Mouse (Mus musculus) liver, embryonic 13.5 days (tissue): ENCODE measurements around the gene Lgals1. TPM values are rescaled to one million over a fixed set of nuclear protein-coding genes. Genes with fewer than 3 reads are reported as not detected.
"Not testable (repeated sequence)": the region's sequence is repeated elsewhere in the genome, so short reads cannot be mapped to it uniquely, and the experiment has no call there.

Experiments
- ATAC-seq: fragments of 200-750 bp; cut with Nextera tagmentation; 2 replicates; pipeline ENCODE4 v1.8.0; 2017; ENCODE audit warnings: low read depth, mild to moderate bottlenecking, moderate number of reproducible peaks, moderate library complexity
- DNase-seq: peaks from one replicate; pipeline ENCODE4 v3.0.0; 2022
- H3K27ac ChIP-seq: fragments of 300-500 bp; sonication (generic); 2 replicates; pipeline ENCODE4 v1.5.1; 2015; ENCODE audit warnings: moderate library complexity, mild to moderate bottlenecking, inconsistent platforms
- H3K27me3 ChIP-seq: fragments of 300-500 bp; sonication (generic); 2 replicates; pipeline ENCODE4 v1.6.1; 2015; ENCODE audit warnings: mild to moderate bottlenecking, inconsistent platforms
- H3K36me3 ChIP-seq: fragments of 300-500 bp; sonication (generic); 2 replicates; pipeline ENCODE4 v1.6.1; 2015; ENCODE audit warnings: mild to moderate bottlenecking, inconsistent platforms
- H3K4me1 ChIP-seq: fragments of 300-500 bp; sonication (generic); replicated peaks from 2 replicates; pipeline ENCODE4 v1.6.1; 2015; ENCODE audit warnings: inconsistent platforms
- H3K4me2 ChIP-seq: fragments of 300-500 bp; sonication (generic); 2 replicates; pipeline ENCODE4 v1.6.1; 2015; ENCODE audit warnings: inconsistent platforms, mild to moderate bottlenecking, moderate library complexity
- H3K4me3 ChIP-seq: fragments of 300-500 bp; sonication (generic); replicated peaks from 2 replicates; pipeline ENCODE4 v1.5.1; 2015; ENCODE audit warnings: mild to moderate bottlenecking, inconsistent platforms
- H3K9ac ChIP-seq: fragments of 300-500 bp; sonication (generic); 2 replicates; pipeline ENCODE4 v1.6.1; 2015; ENCODE audit warnings: mild to moderate bottlenecking, inconsistent platforms
- H3K9me3 ChIP-seq: fragments of 300-500 bp; sonication (generic); replicated peaks from 2 replicates; pipeline ENCODE4 v1.6.1; 2016; ENCODE audit warnings: inconsistent platforms
- WGBS: fragments of 180-500 bp; shearing (Covaris S2); methylation state at CpG from one replicate; pipeline ENCODE4 v1.1.7; 2015; ENCODE audit not compliant: insufficient replicate concordance; 5-methylcytosine and 5-hydroxymethylcytosine counted together
- polyA plus RNA-seq: library from polyadenylated mRNA; unstranded; fragments of >200 nt; fragmentation: Nextera tagmentation; extraction: Ambion mirVana; gene quantifications from 2 replicates; pipeline ENCODE4 v1.2.1, GENCODE M21; 2015

The Lgals1 gene
- polyA plus RNA-seq: 683 and 710 TPM in 2 replicates

GRCm38 (mm10) chr15:78926021-78926919 lies at the start of gene Lgals1:
Gene Lgals1, plus strand, starts transcription at chr15:78926725.
- Histone ChIP-seq H3K36me3 (peaks cover 13% of the 10 kb centered on the region), H3K9ac (peak within 1 kb of the TSS; percentile 78), H3K27ac (peak within 1 kb of the TSS; percentile 99), H3K4me3 (peak within 1 kb of the TSS; percentile 67), H3K4me2 (peak within 1 kb of the TSS; percentile 95), H3K9me3 (no peaks in the 10 kb centered on the region), H3K4me1 (peaks cover 93% of the 10 kb centered on the region), H3K27me3 (no peaks in the 10 kb centered on the region)
- peak; percentile 47 for ATAC-seq
- DNase-seq: peak; percentile 81
- WGBS: 8% methylated on average over 20 of the region's 20 CpGs

- WGBS: 1% methylated on average over 94 of the region's 95 CpGs
- H3K9me3 ChIP-seq: no peaks in the 10 kb centered on the region
- H3K4me2 ChIP-seq: peak within 1 kb of the TSS; percentile 87
- ATAC-seq: peak; percentile 86
- peaks cover 28% of the 10 kb centered on the region for H3K36me3 ChIP-seq
- H3K27ac ChIP-seq: peak within 1 kb of the TSS; percentile 96
- peak within 1 kb of the TSS; percentile 93 for H3K9ac ChIP-seq
- H3K27me3 ChIP-seq: no peaks in the 10 kb centered on the region
- peak; percentile 85 for DNase-seq
- H3K4me3 ChIP-seq: peak within 1 kb of the TSS; percentile 91
- peaks cover 50% of the 10 kb centered on the region for H3K4me1 ChIP-seq
Measured at GRCm38 (mm10) chr15:78876991-78877809, 49.3 kb upstream of the Lgals1 start, which contains the start of gene Gga1. Gene Gga1, plus strand, starts transcription at chr15:78877190.

DNA sequence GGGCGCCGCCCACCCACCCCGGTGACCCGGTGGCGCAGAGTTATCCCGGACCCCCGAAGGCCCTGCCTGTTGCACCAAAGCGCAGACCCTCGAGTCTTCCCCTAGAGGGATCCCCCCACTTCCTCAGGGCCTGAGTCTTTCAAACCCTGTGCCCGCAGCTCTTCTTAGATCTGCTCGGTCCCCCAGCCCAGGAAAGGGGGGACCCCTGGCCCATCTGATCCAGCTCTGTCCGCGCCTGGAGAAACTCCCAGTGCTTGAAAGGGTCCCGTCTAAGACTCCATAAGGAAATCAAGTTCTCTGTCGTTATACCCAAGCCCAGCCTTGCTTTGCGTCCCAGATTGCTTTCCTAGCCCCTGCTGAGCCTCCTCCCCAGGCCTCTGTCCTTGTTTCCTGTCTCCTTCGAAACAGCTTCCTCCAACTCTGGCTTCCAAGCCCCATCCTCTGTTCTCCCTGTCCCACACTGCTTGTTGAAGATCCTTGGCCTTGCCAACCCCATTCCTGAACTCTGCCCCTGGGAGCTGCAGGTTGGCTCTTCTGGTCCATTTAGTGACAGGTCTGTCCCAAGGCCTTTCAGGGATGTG lies 48.6 kb upstream of the Lgals1 start:
- peak overlapping the region; percentile 96 for H3K27ac ChIP-seq
- peak overlapping the region; percentile 87 for H3K4me2 ChIP-seq
- DNase-seq: no peak
- H3K4me1 ChIP-seq: peaks cover 53% of the 10 kb centered on the region
- peak overlapping the region; percentile 91 for H3K4me3 ChIP-seq
- H3K9me3 ChIP-seq: no peaks in the 10 kb centered on the region
- no peak; the same call in 1 of the 2 replicates for ATAC-seq
- H3K36me3 ChIP-seq: peaks cover 35% of the 10 kb centered on the region
- no peaks in the 10 kb centered on the region for H3K27me3 ChIP-seq
- peak overlapping the region; percentile 93 for H3K9ac ChIP-seq
- 1% methylated on average over 17 of the region's 17 CpGs for WGBS

GRCm38 (mm10) chr15:78878792-78879516 lies 47.6 kb upstream of the Lgals1 start:
- DNase-seq, ATAC-seq, H3K27me3 ChIP-seq, H3K9me3 ChIP-seq: not testable (repeated sequence)
- Histone ChIP-seq H3K4me3 (peak overlapping the region; percentile 91; the same call in 1 of the 2 replicates), H3K4me2 (peak overlapping the region; percentile 87), H3K36me3 (peaks cover 46% of the 10 kb centered on the region), H3K27ac (peak overlapping the region; percentile 96), H3K4me1 (peaks cover 62% of the 10 kb centered on the region), H3K9ac (peak overlapping the region; percentile 33)
- 24% methylated on average over 7 of the region's 7 CpGs for WGBS

DNA sequence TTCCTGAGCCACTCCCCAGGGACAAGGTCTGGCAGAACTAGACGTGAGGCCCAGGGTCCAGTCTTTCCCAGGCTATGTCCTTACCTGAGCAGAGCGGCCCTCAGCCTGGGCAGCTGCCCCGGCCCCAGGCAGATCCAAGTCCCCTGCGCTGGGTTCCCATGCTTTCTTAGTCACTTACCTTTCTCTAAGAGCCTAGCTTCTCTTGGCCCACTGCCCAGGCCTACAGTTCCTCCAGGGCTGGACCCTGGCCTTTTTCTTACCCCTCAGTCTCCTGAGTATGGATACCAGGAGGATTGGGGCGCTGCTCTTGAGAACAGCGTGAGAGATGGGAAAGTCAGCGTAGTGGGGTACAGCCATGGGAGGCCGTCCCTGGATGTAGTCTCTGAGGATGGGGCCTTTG lies 46.1 kb upstream of the Lgals1 start:
- H3K4me3 ChIP-seq: no peak overlapping the region
- no peak overlapping the region for H3K27ac ChIP-seq
- 87% methylated on average over 8 of the region's 8 CpGs for WGBS
- peaks cover 54% of the 10 kb centered on the region for H3K4me1 ChIP-seq
- no peak overlapping the region for H3K4me2 ChIP-seq
- ATAC-seq: no peak
- DNase-seq: no peak
- H3K9me3 ChIP-seq: no peaks in the 10 kb centered on the region
- H3K36me3 ChIP-seq: peaks cover 59% of the 10 kb centered on the region
- no peaks in the 10 kb centered on the region for H3K27me3 ChIP-seq
- H3K9ac ChIP-seq: no peak overlapping the region

DNA sequence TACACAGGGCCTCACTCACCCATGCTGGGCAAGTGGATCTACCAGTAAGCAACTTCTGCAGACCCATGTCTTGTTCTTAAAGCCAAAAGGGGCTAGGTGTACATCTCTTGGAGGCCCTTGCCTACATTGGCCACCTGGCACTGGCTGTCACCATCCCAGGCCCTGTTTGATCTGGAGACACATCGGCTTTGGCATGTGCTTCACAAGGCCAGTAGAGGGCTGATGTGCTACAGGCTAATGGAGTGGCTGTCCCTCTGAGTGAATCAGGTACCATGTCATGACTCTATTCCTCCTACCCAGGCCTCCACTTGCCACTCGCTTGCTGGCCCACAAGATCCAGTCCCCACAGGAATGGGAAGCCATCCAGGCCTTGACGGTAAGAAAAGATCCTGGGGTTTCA lies 44.7 kb upstream of the Lgals1 start:
- Histone ChIP-seq H3K27me3 (no peaks in the 10 kb centered on the region), H3K27ac (no peak overlapping the region; the same call in 1 of the 2 replicates), H3K4me2 (no peak overlapping the region), H3K9ac (no peak overlapping the region), H3K36me3 (peaks cover 72% of the 10 kb centered on the region), H3K4me1 (peaks cover 41% of the 10 kb centered on the region), H3K4me3 (no peak overlapping the region), H3K9me3 (no peaks in the 10 kb centered on the region)
- whole genome bisulfite sequencing: 79% methylated on average over 3 of the region's 3 CpGs
- DNase-seq (no peak), ATAC-seq (no peak)

- WGBS: 30% methylated on average over 13 of the region's 13 CpGs
- H3K4me2 ChIP-seq: peak overlapping the region; percentile 32; the same call in 1 of the 2 replicates
- DNase-seq (no peak), ATAC-seq (peak; percentile 70)
- no peaks in the 10 kb centered on the region for H3K9me3 ChIP-seq
- peak overlapping the region; percentile 55; the same call in 1 of the 2 replicates for H3K27ac ChIP-seq
- H3K9ac ChIP-seq: peak overlapping the region; percentile 56
- H3K4me3 ChIP-seq: no peak overlapping the region
- H3K27me3 ChIP-seq: no peaks in the 10 kb centered on the region
- H3K4me1 ChIP-seq: peaks cover 62% of the 10 kb centered on the region
- peaks cover 91% of the 10 kb centered on the region for H3K36me3 ChIP-seq
Measured at GRCm38 (mm10) chr15:78889401-78889853, 37.1 kb upstream of the Lgals1 start.

- H3K9ac ChIP-seq: peak overlapping the region; percentile 31; the same call in 1 of the 2 replicates
- WGBS: 38% methylated on average over 7 of the region's 7 CpGs
- ATAC-seq (peak; percentile 25), DNase-seq (no peak)
- no peak overlapping the region for H3K4me3 ChIP-seq
- no peaks in the 10 kb centered on the region for H3K9me3 ChIP-seq
- peaks cover 92% of the 10 kb centered on the region for H3K4me1 ChIP-seq
- no peaks in the 10 kb centered on the region for H3K27me3 ChIP-seq
- 0 out of 2 replicates have a peak overlapping the region, but pooled peaks have one; percentile 1 for H3K4me2 ChIP-seq
- H3K36me3 ChIP-seq: peaks cover 64% of the 10 kb centered on the region
- H3K27ac ChIP-seq: peak overlapping the region; percentile 89
Measured at GRCm38 (mm10) chr15:78892440-78892839, 34.1 kb upstream of the Lgals1 start.

DNA sequence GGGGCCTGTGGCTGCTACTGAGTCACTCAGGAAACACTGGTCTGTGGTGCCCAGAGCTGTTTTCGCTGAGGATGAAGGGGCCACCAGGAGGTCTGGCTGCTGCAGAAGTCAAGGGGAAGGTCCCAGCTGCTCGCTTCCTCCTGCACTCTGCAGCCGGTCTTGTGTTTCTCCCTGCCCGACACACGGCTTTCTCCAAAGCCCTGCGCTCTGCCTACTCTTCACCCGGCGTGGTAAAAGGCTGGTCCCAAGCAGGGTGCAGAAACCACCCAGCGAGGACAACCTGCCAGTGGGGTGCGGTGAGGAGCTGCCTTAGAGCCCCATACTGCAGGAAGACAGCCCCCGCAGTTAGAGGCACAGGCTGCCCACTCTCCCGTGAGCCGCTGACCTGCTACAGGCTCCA lies 31.8 kb upstream of the Lgals1 start:
- Histone ChIP-seq H3K4me2 (peak overlapping the region; percentile 97), H3K4me3 (peak overlapping the region; percentile 10; the same call in 1 of the 2 replicates)
- 29% methylated on average over 13 of the region's 13 CpGs for WGBS

DNA sequence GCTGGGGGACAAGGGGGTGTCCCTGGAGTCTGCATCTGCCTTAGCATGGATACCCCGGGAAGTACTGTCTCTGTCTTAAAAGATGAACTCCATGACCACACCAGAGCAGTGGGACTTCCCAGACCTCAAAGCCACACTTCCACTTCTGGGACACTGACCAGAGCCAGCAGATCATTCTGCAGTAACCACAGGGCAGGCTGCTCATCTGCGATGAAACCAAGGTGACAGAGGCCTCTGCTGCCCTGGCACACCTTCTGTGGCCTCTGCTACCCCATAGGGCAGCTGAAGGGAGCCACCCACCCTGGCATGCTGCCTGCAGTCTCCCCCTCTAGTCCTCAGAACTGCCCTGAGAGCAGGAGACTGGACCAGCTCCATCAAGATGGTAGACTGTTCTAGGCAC lies 30.8 kb upstream of the Lgals1 start:
- no peaks in the 10 kb centered on the region for H3K9me3 ChIP-seq
- no peaks in the 10 kb centered on the region for H3K27me3 ChIP-seq
- H3K9ac ChIP-seq: peak overlapping the region; percentile 85
- peak overlapping the region; percentile 97 for H3K4me2 ChIP-seq
- DNase-seq (no peak), ATAC-seq (no peak)
- 31% methylated on average over 2 of the region's 2 CpGs for WGBS
- peaks cover 98% of the 10 kb centered on the region for H3K4me1 ChIP-seq
- H3K4me3 ChIP-seq: no peak overlapping the region; the same call in 1 of the 2 replicates
- peaks cover 33% of the 10 kb centered on the region for H3K36me3 ChIP-seq
- peak overlapping the region; percentile 89 for H3K27ac ChIP-seq

More for the DNA sequence above, 31.8 kb upstream of the Lgals1 start:
- Histone ChIP-seq H3K36me3 (peaks cover 43% of the 10 kb centered on the region), H3K9me3 (no peaks in the 10 kb centered on the region), H3K4me1 (peaks cover 98% of the 10 kb centered on the region), H3K27me3 (no peaks in the 10 kb centered on the region), H3K9ac (peak overlapping the region; percentile 85), H3K27ac (peak overlapping the region; percentile 89)
- ATAC-seq: no peak
- DNase-seq: no peak
